Mouse (Mus musculus): ENCODE data around the gene Id4.

DNA sequence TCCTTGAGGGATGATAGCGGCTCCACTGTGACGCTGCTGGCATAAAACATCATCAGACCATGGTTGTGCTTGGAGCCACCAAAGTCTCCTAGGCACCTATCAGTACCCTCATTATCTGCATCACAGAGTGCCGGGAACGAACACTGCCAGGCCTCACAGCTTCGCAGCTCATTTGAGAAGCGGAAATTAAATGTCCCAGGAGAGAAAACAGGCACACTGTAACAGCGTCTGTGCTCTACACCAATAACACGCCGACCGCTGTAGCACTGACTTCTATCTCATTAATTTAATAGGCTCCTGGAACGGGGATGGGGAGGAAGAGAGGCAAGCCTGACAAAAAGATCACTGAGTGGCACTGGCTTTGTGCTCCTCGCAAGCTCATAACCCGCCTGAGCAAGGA lies 29.4 kb downstream of the Id4 start:
- TF ChIP-seq CTCF (IDR thresholded peaks at IDR 0.05) = no peak
- TF ChIP-seq EP300 (IDR thresholded peaks at IDR 0.05; ENCODE audit: insufficient read depth, low read depth, low read length) = no peak
